Mouse (Mus musculus) cerebellum, postnatal 25 days (tissue): ENCODE results near the gene Chmp5.

Experiments used
- DNase-seq, 2 experiments: peaks; one replicate each; pipeline ENCODE4 v3.0.0; 2021; ENCODE audit warnings: mixed read lengths in 2 of 2

Chmp5 gene

GRCm38 (mm10) chr4:40947565-40948159 lies 545 bp upstream of the Chmp5 start:
- no peak for DNase-seq

GRCm38 (mm10) chr4:40953521-40953920 lies 5.3 kb downstream of the Chmp5 start:
- peak in 1 of 2 experiments; percentile 12 for DNase-seq

DNA sequence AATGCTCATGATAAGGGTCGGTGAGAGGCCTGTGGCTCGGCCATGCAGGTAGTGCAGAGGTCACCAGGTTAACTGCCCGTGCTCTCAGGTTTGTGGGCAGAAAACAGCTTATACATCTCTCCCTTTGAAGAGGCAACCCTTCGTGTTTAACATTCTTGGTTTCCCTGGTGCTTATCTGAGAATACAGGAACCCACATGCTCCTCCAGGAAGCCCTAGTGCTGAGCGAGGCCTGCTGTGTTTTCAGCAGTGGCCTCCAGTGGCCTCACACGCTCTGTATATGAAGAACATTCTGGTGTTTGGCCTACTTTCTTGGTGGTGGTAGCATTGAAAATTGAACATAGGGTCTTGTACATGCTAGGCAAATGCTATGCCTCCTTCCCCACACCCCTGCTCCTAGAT lies 7.7 kb downstream of the Chmp5 start:
- no peak for DNase-seq

DNA sequence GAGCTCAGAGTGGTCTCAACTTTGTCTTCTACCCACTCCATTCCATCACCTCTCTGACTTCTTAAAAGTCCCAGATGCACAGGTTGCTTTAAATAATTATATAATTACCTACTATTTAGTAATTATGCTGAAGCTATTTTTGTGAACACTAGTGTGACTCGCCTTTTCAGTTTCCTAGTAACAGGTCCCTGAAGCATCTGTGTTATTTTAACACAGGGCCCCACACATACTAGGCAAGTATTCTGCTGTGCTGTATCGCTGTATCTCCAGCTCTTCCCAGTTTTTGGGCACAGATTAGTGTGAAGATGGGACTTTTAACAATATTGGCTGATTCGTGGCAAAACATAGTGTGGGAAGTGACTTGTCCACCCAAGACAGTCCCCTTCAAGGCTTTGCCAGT lies 15.3 kb downstream of the Chmp5 start:
- no peak for DNase-seq

DNA sequence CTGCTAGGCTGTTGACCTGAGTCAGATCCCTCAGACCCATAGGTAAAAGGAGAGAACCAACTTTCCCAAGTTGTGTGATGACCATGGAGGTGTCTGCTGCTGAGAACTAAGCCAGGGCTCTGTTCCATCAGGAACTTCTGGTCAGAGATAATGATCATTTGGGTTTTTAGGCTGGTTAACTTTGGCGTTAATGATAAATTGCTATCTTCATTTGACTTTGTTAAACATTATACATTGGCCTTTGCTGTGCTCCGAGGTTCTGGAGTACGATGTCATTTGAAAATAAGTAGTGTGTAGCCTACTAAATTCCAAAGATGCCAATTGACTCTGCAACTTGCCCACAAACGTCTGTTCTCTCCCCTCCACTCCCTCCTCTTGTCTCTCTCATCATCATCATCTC lies 21.0 kb downstream of the Chmp5 start:
- DNase-seq, result no peak

GRCm38 (mm10) chr4:40969781-40970591 lies 21.8 kb downstream of the Chmp5 start:
- DNase-seq, result peak; percentile 12 to 26

DNA sequence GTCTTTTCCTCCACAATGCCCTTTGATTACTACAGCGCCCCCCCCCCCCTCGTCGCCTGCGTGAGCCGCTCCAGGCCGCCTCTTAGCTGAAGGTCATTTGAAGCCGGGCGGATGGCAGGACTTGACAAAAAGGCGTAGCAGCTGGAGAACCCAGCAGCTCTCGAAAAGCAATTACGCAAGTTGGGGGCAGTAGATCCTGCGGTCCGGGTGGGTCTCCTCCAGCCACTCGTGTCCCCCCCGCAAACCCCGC lies 22.3 kb downstream of the Chmp5 start:
- DNase-seq, result no peak

- DNase-seq, result peak; percentile 97 to 98
These were observed 22.9 kb downstream of the Chmp5 start, which contains the start of gene Nfx1 for GRCm38 (mm10) chr4:40970842-40971701. Gene Nfx1 (plus strand): TSS chr4:40970906.

DNA sequence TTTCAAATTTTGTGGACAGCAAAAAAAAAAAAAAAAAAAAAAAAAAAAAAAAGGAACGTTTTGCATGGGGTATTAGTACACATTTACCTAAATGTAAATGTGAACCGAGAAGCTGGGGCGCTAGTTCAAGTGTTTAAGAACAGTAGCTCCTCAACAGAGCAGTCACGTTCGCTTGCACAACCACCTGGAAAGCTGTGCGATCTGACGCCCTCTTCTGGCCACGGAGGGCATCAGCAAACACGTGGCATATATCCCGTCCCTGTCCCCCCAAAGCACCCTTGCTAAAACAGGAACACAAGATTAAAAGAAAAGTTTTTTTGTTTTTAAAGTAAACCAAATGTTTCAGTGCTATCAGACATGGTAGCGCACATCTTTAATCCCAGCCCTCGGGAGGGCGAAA lies 23.5 kb downstream of the Chmp5 start:
- DNase-seq, result peak in 1 of 2 experiments; percentile 46

DNA sequence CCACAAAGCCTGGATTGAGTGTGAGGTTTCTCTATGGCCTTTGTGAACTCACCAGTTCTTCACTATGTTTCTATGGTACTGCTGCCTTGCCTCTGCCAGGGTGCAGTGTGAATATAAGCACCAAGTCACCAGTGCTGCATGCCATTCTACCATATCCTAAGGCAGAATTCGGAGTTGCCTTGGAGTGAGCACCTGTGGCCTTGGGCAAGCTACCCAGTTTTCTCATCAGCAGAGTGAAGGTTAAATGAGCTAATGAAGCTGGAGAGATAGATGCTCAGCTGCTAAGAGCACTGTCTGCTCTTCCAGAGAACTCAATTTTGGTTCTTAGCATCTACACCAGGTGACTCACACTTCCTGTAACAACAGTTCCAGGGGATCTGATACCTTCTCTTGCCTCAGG lies 25.8 kb downstream of the Chmp5 start:
- no peak for DNase-seq

DNA sequence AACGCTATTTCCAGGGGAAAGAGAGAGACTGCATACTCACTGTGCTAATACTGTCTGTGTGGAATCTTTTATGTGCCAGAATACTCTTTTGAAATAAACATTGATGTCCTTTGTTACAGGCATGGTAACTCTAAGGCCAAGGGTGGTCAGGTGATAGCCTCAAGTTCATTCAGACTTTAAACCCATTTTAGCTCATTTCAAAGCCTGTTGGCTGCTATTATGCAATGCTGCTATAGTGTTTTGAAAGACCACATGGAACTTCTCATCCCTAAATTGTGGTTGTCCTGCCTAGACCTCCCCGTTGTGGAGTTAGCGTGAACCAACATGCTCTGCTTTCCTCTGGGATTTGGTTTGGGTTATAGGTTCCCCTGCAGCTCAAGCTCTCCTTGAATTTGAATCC lies 27.5 kb downstream of the Chmp5 start:
- no peak for DNase-seq

DNA sequence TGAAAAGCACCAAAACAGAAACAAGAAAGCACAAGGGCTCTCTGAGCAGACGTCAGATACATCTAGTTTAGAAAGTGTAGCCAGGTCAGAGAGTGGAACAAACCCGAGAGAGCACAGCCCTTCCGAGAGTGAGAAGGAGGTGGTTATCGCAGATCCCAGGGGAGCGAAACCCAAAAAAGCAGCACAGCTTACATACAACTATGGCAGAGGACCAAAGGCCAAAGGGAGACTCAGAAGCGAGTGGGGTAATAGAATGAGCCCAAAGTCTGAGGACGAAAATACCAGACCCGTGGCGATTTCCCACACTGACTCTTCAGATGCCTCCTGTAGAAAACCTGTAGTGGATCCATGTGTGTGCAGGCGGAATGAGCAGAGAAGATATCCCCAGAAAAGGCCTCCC lies 28.4 kb downstream of the Chmp5 start:
- DNase-seq, result no peak

- no peak for DNase-seq
These were observed 31.2 kb downstream of the Chmp5 start for GRCm38 (mm10) chr4:40979430-40979829.

GRCm38 (mm10) chr4:40982486-40982885 lies 34.3 kb downstream of the Chmp5 start:
- DNase-seq, result no peak

DNA sequence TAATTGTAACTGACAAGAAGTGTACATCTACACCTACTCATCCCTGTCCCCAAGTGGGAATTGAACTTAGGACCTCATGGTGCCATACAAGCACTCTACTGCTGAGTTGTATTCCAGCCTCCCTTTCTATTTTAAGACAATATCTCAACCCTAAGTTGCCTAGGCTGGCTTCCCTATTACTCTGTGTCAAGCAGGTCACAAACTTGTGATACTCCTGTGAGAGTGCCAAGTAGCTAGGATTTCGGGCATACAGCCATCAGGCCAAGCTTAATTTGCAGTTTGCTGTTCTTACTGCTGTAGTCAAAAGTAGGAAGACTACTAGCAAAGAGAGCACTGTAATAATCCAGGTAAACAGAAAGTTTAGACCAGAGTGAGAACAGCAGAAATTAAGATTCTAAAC lies 35.5 kb downstream of the Chmp5 start:
- no peak for DNase-seq

DNA sequence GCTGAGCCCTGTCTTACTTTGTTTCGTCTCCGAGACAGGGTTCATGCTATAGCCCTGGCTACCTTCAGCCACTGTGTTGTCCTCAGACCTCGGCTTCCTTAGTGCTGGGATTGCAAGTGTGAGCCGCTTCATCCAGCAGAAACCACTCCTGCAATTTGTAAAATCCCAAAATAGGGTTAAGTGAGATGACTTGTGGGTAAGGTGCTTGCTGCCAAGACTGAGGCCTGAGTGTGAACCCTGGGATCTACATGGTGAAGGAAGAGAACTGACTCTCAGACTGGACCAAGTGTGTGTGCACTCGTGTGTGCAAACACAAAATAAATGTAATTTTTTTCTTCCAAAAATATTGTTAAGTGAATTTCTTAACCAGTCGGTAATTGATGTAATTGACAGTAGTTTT lies 41.4 kb downstream of the Chmp5 start:
- DNase-seq, result no peak

GRCm38 (mm10) chr4:40996302-40996701 lies 48.1 kb downstream of the Chmp5 start:
- no peak for DNase-seq

DNA sequence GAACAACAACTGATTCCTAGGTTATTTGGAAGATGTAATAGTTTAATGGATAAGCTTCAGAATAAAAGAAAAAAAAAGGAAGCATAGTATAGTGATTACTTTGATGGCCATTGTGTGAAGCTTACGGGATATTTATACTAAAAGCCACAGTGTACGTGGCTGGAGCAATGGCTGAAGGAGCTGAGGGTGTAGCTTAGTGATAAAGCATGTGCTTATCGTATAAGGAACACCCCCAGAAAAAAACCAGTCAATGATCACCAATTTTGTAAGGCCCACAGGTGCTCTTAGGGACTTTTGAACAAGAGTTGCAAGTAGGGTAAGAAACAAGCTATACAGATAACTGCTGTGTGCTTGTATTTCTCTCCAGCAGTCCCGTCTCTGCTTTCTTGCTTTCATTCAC lies 49.7 kb downstream of the Chmp5 start:
- no peak for DNase-seq

- DNase-seq, result no peak
These were observed 52.1 kb downstream of the Chmp5 start for GRCm38 (mm10) chr4:41000271-41000670.

- DNase-seq, result no peak
These were observed 52.8 kb downstream of the Chmp5 start for GRCm38 (mm10) chr4:41000842-41001639.

GRCm38 (mm10) chr4:41013351-41013750 lies 65.1 kb downstream of the Chmp5 start:
- no peak for DNase-seq
